Mouse (Mus musculus) urinary bladder, postnatal 36 days (tissue): ENCODE results near the gene Gpr26.

ENCODE experiments used
- DNase-seq, 2 experiments: peaks; one replicate each; pipeline ENCODE4 v3.0.0; 2022; ENCODE audit warnings: low spot score in 2 of 2, mixed read lengths in 1 of 2

Gene Gpr26

GRCm38 (mm10) chr7:131966023-131966915, at the start of gene Gpr26:
Gene Gpr26, plus strand, starts transcription at chr7:131966460.
- no peak for DNase-seq

GRCm38 (mm10) chr7:131917384-131917783, 48.9 kb upstream of the Gpr26 start:
- no peak for DNase-seq

GRCm38 (mm10) chr7:131927288-131928050, 38.8 kb upstream of the Gpr26 start:
- no peak for DNase-seq

GRCm38 (mm10) chr7:131937611-131938010, 28.6 kb upstream of the Gpr26 start:
- no peak for DNase-seq

GRCm38 (mm10) chr7:131951131-131951530, 15.1 kb upstream of the Gpr26 start:
- DNase-seq = no peak

- no peak for DNase-seq
Measured at GRCm38 (mm10) chr7:131953402-131953801, 12.9 kb upstream of the Gpr26 start.

GRCm38 (mm10) chr7:131958705-131959104, 7.6 kb upstream of the Gpr26 start:
- no peak for DNase-seq

- peak in 1 of 2 experiments; percentile 7 for DNase-seq
Measured at GRCm38 (mm10) chr7:131960551-131960950, 5.7 kb upstream of the Gpr26 start.

- no peak for DNase-seq
Measured at GRCm38 (mm10) chr7:131966916-131967494, 745 bp downstream of the Gpr26 start.

- DNase-seq = no peak
Measured at GRCm38 (mm10) chr7:131970255-131970654, 4.0 kb downstream of the Gpr26 start.

GRCm38 (mm10) chr7:131975867-131976266, 9.6 kb downstream of the Gpr26 start:
- no peak for DNase-seq

GRCm38 (mm10) chr7:131978609-131979008, 12.3 kb downstream of the Gpr26 start:
- DNase-seq = no peak

- no peak for DNase-seq
Measured at GRCm38 (mm10) chr7:131989056-131989455, 22.8 kb downstream of the Gpr26 start.

GRCm38 (mm10) chr7:131992226-131992625, 26.0 kb downstream of the Gpr26 start:
- DNase-seq = no peak

- DNase-seq = no peak
Measured at GRCm38 (mm10) chr7:131992873-131993272, 26.6 kb downstream of the Gpr26 start.

- DNase-seq = no peak
Measured at GRCm38 (mm10) chr7:132005996-132006696, 39.9 kb downstream of the Gpr26 start.

- DNase-seq = no peak
Measured at GRCm38 (mm10) chr7:132009002-132009401, 42.7 kb downstream of the Gpr26 start.

- no peak for DNase-seq
Measured at GRCm38 (mm10) chr7:132012969-132013679, 46.9 kb downstream of the Gpr26 start.

- no peak for DNase-seq
Measured at GRCm38 (mm10) chr7:132013970-132014369, 47.7 kb downstream of the Gpr26 start.

- no peak for DNase-seq
Measured at GRCm38 (mm10) chr7:132015193-132015592, 48.9 kb downstream of the Gpr26 start.

- DNase-seq = no peak
Measured at GRCm38 (mm10) chr7:132015933-132016332, 49.7 kb downstream of the Gpr26 start.
